Mouse (Mus musculus) Patski (cell line): ENCODE measurements around the gene Pofut2. TPM values are rescaled to one million over a fixed set of nuclear protein-coding genes. Genes with fewer than 3 reads are reported as not detected.

Experiments
- ATAC-seq: fragments of 100-300 bp; one replicate; pipeline ENCODE4 v1.8.0; 2021
- CTCF ChIA-PET: fragments of 350-600 bp; sonication (Branson Sonifier 250); formaldehyde crosslinking; loops from one replicate; lab custom pipeline; 2022; ENCODE audit warnings: inconsistent platforms; lab: Charles Lee
- POLR2A ChIA-PET: fragments of 350-600 bp; sonication (Branson Sonifier 250); formaldehyde crosslinking; loops from one replicate; lab custom pipeline; 2022; ENCODE audit warnings: antibody characterized with exemption, inconsistent platforms; lab: Charles Lee
- DNase-seq: peaks from one replicate; pipeline ENCODE4 v3.0.0-alpha.2; 2011; ENCODE audit warnings: low read depth, low spot score
- H3K27me3 ChIP-seq: fragments of 371-371 bp; one replicate; pipeline ENCODE4 v1.5.1; 2021
- CTCF ChIP-seq: fragments of 100-300 bp; IDR thresholded peaks from one replicate; pipeline ENCODE4 v1.5.1; 2021
- in situ Hi-C: fragments of 300-500 bp; cut with MboI; formaldehyde crosslinking; loops from 3 replicates; pipeline ENCODE4 v1.11.1; 2018; ENCODE audit warnings: low pct_unique_long_range_greater_than_20kb, mixed read lengths
- polyA plus RNA-seq: library from polyadenylated mRNA; unstranded; gene quantifications from one replicate; pipeline ENCODE4 v1.2.3, GENCODE M21; 2021

Gene Pofut2
- polyA plus RNA-seq, 1 experiment from 2014 or later: 121 TPM

- POLR2A ChIA-PET: no interaction called here
- ATAC-seq (no peak), DNase-seq (no peak)
- TF ChIP-seq CTCF: no peak
- in situ Hi-C loops: no loop called here
- H3K27me3 ChIP-seq: no peaks in the 10 kb centered on the region
- CTCF ChIA-PET: no interaction called here
These were observed 41.8 kb upstream of the Pofut2 start for GRCm38 (mm10) chr10:77217155-77217731.

GRCm38 (mm10) chr10:77218059-77218458 is 41.0 kb upstream of the Pofut2 start:
- in situ Hi-C loops: no loop called here
- CTCF ChIA-PET: no interaction called here
- DNase-seq: no peak
- ATAC-seq: no peak
- POLR2A ChIA-PET: no interaction called here
- no peaks in the 10 kb centered on the region for H3K27me3 ChIP-seq
- no peak for TF ChIP-seq CTCF

GRCm38 (mm10) chr10:77219411-77220025 is 39.5 kb upstream of the Pofut2 start:
- ChIA-PET CTCF (no interaction called here), POLR2A (no interaction called here)
- no peak for DNase-seq
- no peak for TF ChIP-seq CTCF
- H3K27me3 ChIP-seq: no peaks in the 10 kb centered on the region
- ATAC-seq: no peak
- in situ Hi-C loops: no loop called here

- H3K27me3 ChIP-seq: no peaks in the 10 kb centered on the region
- ATAC-seq: no peak
- in situ Hi-C loops: no loop called here
- POLR2A ChIA-PET: no interaction called here
- no peak for TF ChIP-seq CTCF
- CTCF ChIA-PET: no interaction called here
- DNase-seq: no peak
These were observed 37.9 kb upstream of the Pofut2 start for GRCm38 (mm10) chr10:77221108-77221507.

- POLR2A ChIA-PET: no interaction called here
- ATAC-seq (no peak), DNase-seq (no peak)
- H3K27me3 ChIP-seq: no peaks in the 10 kb centered on the region
- CTCF ChIA-PET: no interaction called here
- in situ Hi-C loops: no loop called here
- no peak for TF ChIP-seq CTCF
These were observed 36.0 kb upstream of the Pofut2 start for GRCm38 (mm10) chr10:77222963-77223552.

- TF ChIP-seq CTCF: no peak
- ChIA-PET POLR2A (no interaction called here), CTCF (no interaction called here)
- no peak for ATAC-seq
- H3K27me3 ChIP-seq: no peaks in the 10 kb centered on the region
- in situ Hi-C loops: no loop called here
- DNase-seq: no peak
These were observed 34.6 kb upstream of the Pofut2 start for GRCm38 (mm10) chr10:77224390-77224789.

- DNase-seq (no peak), ATAC-seq (no peak)
- H3K27me3 ChIP-seq: no peaks in the 10 kb centered on the region
- in situ Hi-C loops: no loop called here
- POLR2A ChIA-PET: no interaction called here
- TF ChIP-seq CTCF: no peak
- CTCF ChIA-PET: no interaction called here
These were observed 33.6 kb upstream of the Pofut2 start for GRCm38 (mm10) chr10:77225414-77225813.

GRCm38 (mm10) chr10:77225995-77226688 is 32.9 kb upstream of the Pofut2 start:
- CTCF ChIA-PET: no interaction called here
- no peak for ATAC-seq
- no peaks in the 10 kb centered on the region for H3K27me3 ChIP-seq
- POLR2A ChIA-PET: no interaction called here
- DNase-seq: no peak
- TF ChIP-seq CTCF: no peak
- in situ Hi-C loops: no loop called here

- no peak for ATAC-seq
These were observed 32.2 kb upstream of the Pofut2 start for GRCm38 (mm10) chr10:77226691-77227367.

GRCm38 (mm10) chr10:77227368-77227723 is 31.7 kb upstream of the Pofut2 start:
- no peak for TF ChIP-seq CTCF
- ATAC-seq (no peak), DNase-seq (no peak)
- CTCF ChIA-PET: no interaction called here
- POLR2A ChIA-PET: no interaction called here
- in situ Hi-C loops: no loop called here
- H3K27me3 ChIP-seq: no peaks in the 10 kb centered on the region

More at GRCm38 (mm10) chr10:77226691-77227367, 32.2 kb upstream of the Pofut2 start:
- no peak for TF ChIP-seq CTCF
- CTCF ChIA-PET: no interaction called here
- POLR2A ChIA-PET: no interaction called here
- DNase-seq: no peak
- in situ Hi-C loops: no loop called here
- no peaks in the 10 kb centered on the region for H3K27me3 ChIP-seq
